Mouse (Mus musculus): ENCODE measurements around the gene Slc22a23. TPM values are rescaled to one million over a fixed set of nuclear protein-coding genes. Genes with fewer than 3 reads are reported as not detected.
A peak's percentile ranks its signal among the peaks of the same experiment; 100 is the strongest.

Slc22a23 gene
- polyA plus RNA-seq, 1 experiment from 2014 or later, result 12.8 TPM

DNA sequence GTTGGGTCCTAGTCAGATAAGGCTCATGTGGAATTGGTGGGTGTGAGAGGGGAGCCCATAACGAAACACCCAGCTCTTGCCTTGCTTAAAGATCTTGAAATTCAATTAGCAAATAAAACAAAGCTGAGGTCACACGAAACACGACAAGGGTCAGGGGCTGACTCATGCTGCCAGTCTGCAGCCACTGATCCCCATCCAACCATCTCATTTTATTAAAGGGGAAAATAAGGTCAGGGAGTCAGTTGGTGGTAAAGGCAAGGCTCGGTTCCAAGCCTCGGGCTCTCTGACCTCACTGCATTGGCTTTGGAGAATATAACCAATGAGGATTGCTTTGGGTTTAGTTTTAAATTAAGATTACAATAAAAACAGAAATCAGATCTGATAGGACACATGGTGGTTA, 110.5 kb downstream of the Slc22a23 start:
- H3K27ac ChIP-seq, result no peak overlapping the region
- H3K9me3 ChIP-seq, result no peaks in the 10 kb centered on the region
- H3K27me3 ChIP-seq, result no peaks in the 10 kb centered on the region
- H3K4me1 ChIP-seq (replicated peaks), result peaks cover 16% of the 10 kb centered on the region
- H3K4me3 ChIP-seq, result no peak overlapping the region
- WGBS, result 47% methylated on average over 5 of the region's 5 CpGs
- no peaks in the 10 kb centered on the region for H3K36me3 ChIP-seq
- no peak for ATAC-seq (ENCODE audit: low FRiP score)
- H3K9ac ChIP-seq, result no peak overlapping the region
- no peak overlapping the region for H3K4me2 ChIP-seq

DNA sequence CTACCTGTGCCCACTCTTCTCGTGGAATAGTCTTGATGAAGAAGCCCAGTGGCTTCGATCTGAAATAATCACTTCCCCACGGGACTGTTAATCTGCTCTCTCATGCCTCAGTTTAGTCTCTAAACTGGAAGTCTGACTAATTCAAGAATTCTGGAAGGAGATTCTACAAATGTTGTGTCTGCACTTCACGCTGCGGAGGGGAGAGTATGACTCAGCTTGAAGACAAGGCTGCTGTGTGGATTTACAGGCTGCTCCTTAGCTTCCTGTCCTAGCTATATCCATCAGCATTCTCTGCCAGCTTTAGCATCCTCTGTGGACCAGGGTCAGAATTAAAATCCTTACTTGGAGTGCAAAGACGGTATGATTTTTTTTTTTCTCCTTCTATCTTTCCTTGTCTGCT, 112.0 kb downstream of the Slc22a23 start:
- Histone ChIP-seq H3K9ac (no peak overlapping the region), H3K4me3 (no peak overlapping the region), H3K4me2 (no peak overlapping the region), H3K4me1 (replicated peaks) (peaks cover 6% of the 10 kb centered on the region), H3K27me3 (no peaks in the 10 kb centered on the region), H3K9me3 (no peaks in the 10 kb centered on the region), H3K27ac (no peak overlapping the region), H3K36me3 (no peaks in the 10 kb centered on the region)
- 81% methylated on average over 6 of the region's 6 CpGs for WGBS
- no peak for ATAC-seq (ENCODE audit: low FRiP score)

DNA sequence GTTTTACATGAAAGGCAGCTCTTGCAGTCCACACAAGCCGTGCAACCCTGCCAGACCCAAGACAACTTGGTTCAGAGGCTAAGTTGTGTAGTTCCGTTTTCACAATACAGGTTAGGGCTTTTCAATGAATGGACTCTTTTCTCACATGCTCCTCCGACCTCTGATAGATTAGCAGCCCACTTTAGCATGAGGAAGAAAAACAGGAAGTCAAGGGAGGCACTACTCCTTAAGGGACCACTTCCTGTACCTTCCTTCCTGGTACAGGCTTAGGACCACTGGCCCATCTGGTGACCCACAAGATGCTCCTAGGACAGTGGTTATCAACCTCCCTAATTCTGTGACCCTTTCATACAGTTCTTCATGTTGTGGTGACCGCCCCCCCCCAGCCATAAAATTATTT, 116.1 kb downstream of the Slc22a23 start:
- H3K4me2 ChIP-seq, result no peak overlapping the region
- no peaks in the 10 kb centered on the region for H3K36me3 ChIP-seq
- H3K9ac ChIP-seq, result no peak overlapping the region
- peaks cover 35% of the 10 kb centered on the region for H3K4me1 ChIP-seq (replicated peaks)
- H3K27ac ChIP-seq, result no peak overlapping the region
- no peaks in the 10 kb centered on the region for H3K27me3 ChIP-seq
- H3K9me3 ChIP-seq, result no peaks in the 10 kb centered on the region
- WGBS, result 79% methylated on average over 4 of the region's 4 CpGs
- ATAC-seq (ENCODE audit: low FRiP score), result no peak
- no peak overlapping the region for H3K4me3 ChIP-seq

- no peak overlapping the region; the same call in 1 of the 2 replicates for H3K27ac ChIP-seq
- H3K4me3 ChIP-seq, result no peak overlapping the region
- no peaks in the 10 kb centered on the region for H3K36me3 ChIP-seq
- peaks cover 42% of the 10 kb centered on the region for H3K4me1 ChIP-seq (replicated peaks)
- 32% methylated on average over 12 of the region's 12 CpGs for WGBS
- no peak overlapping the region for H3K4me2 ChIP-seq
- no peak for ATAC-seq (ENCODE audit: low FRiP score)
- 0 out of 2 replicates have a peak overlapping the region, but pooled peaks have one; percentile 11 for H3K9ac ChIP-seq
- no peaks in the 10 kb centered on the region for H3K9me3 ChIP-seq
- no peaks in the 10 kb centered on the region for H3K27me3 ChIP-seq
These were observed 117.0 kb downstream of the Slc22a23 start for GRCm38 (mm10) chr13:34227720-34228661.

GRCm38 (mm10) chr13:34226940-34227339, 118.0 kb downstream of the Slc22a23 start:
- ATAC-seq (ENCODE audit: low FRiP score), result no peak
- Histone ChIP-seq H3K27ac (no peak overlapping the region), H3K9me3 (no peaks in the 10 kb centered on the region), H3K36me3 (no peaks in the 10 kb centered on the region), H3K9ac (no peak overlapping the region), H3K4me1 (replicated peaks) (peaks cover 45% of the 10 kb centered on the region), H3K4me2 (no peak overlapping the region), H3K4me3 (no peak overlapping the region), H3K27me3 (no peaks in the 10 kb centered on the region)
- 9% methylated on average over 1 of the region's 1 CpGs for WGBS

DNA sequence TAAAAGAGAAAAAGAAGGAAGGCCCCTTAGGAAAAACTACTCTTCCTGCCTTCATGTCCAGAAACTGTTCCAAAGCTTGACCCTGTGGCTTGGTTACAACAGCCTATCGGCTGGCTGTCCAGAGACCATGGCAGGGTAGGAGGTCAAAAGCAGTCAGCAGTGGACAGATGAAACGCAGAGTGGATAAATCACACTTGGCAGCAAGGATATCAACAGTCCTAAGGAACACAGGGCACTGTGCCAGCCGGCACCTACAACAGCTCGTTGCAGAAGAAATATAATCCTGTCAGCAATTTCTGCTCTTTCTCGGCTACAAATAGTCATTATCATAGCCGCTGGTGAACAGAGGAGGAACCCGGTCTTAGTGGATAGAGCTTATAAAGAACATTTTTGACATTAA, 122.0 kb downstream of the Slc22a23 start:
- Histone ChIP-seq H3K4me1 (replicated peaks) (peaks cover 40% of the 10 kb centered on the region), H3K9me3 (no peaks in the 10 kb centered on the region), H3K4me2 (no peak overlapping the region), H3K27me3 (no peaks in the 10 kb centered on the region), H3K4me3 (no peak overlapping the region), H3K9ac (no peak overlapping the region), H3K36me3 (peaks cover 10% of the 10 kb centered on the region), H3K27ac (peak overlapping the region; percentile 71)
- WGBS, result 41% methylated on average over 7 of the region's 7 CpGs
- ATAC-seq (ENCODE audit: low FRiP score), result no peak

DNA sequence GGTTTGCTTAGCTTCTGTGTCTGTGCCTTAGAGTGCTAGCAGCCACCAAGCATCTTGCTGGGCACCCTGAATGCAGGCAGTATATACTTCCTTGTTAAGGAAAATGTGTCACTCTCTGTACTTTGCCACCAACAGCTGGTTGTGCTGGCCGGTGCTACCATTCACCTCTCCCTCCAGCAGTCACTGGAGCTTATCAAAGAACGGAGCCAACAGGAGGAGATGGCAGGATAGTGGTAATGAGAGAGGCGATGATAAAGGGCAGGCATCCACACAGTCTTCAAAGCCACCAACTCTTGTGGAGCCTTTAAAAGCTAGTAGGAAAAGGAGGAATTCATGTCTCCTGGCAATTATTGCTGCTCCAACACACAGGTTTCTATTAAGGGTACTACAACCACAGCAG, 125.3 kb downstream of the Slc22a23 start:
- peaks cover 17% of the 10 kb centered on the region for H3K4me1 ChIP-seq (replicated peaks)
- H3K36me3 ChIP-seq, result peaks cover 16% of the 10 kb centered on the region
- no peak overlapping the region for H3K27ac ChIP-seq
- no peak for ATAC-seq (ENCODE audit: low FRiP score)
- H3K9ac ChIP-seq, result no peak overlapping the region
- WGBS, result 84% methylated on average over 3 of the region's 3 CpGs
- H3K27me3 ChIP-seq, result no peaks in the 10 kb centered on the region
- no peak overlapping the region for H3K4me3 ChIP-seq
- H3K4me2 ChIP-seq, result no peak overlapping the region
- H3K9me3 ChIP-seq, result no peaks in the 10 kb centered on the region

DNA sequence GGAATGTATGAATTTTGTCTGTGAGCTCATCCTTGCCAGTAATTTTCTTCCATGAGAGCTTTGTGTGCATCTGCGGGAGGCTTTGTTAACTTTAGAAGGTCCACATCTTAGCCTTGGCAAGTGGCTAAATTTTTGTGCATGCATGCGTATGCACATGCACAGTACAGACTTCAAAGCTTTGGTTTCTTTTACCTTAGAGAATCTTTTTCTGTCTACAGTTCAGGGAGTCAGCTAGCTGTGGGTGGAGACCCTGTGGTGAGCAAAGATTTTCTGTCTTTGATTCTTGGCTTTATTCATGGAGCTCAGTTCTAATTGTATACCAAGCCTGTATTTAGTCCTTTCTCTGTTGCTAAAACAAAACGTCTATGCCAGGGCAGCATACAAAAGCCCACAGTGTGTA, 126.2 kb downstream of the Slc22a23 start:
- no peak overlapping the region for H3K9ac ChIP-seq
- WGBS, result 74% methylated on average over 3 of the region's 3 CpGs
- ATAC-seq (ENCODE audit: low FRiP score), result no peak
- no peak overlapping the region for H3K4me3 ChIP-seq
- no peak overlapping the region for H3K4me2 ChIP-seq
- peaks cover 16% of the 10 kb centered on the region for H3K36me3 ChIP-seq
- H3K4me1 ChIP-seq (replicated peaks), result peaks cover 9% of the 10 kb centered on the region
- no peaks in the 10 kb centered on the region for H3K9me3 ChIP-seq
- no peaks in the 10 kb centered on the region for H3K27me3 ChIP-seq
- H3K27ac ChIP-seq, result no peak overlapping the region

DNA sequence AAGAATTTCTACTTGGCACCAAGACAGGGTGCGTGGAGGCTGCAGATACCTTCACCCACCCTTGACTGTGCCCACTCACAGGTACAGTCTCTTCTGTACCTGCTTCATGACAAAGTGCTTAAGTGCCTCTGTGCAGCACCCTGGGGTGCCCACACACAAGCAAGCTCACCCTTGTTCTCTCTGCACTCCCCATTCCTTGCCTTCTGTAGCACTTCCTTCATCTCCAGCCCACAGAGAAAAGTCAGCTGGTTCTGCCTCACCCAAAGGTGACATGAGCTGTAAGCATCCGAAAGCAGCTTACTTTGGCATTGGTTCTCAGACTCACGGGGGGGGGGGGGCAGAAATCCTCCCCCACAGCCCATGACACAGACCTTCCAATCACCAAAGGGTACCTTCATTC, 130.1 kb downstream of the Slc22a23 start:
- no peaks in the 10 kb centered on the region for H3K27me3 ChIP-seq
- 94% methylated on average over 3 of the region's 3 CpGs for WGBS
- ATAC-seq (ENCODE audit: low FRiP score), result no peak
- no peak overlapping the region for H3K27ac ChIP-seq
- H3K9ac ChIP-seq, result no peak overlapping the region
- no peaks in the 10 kb centered on the region for H3K9me3 ChIP-seq
- peaks cover 24% of the 10 kb centered on the region for H3K36me3 ChIP-seq
- no peak overlapping the region for H3K4me3 ChIP-seq
- no peak overlapping the region for H3K4me2 ChIP-seq
- H3K4me1 ChIP-seq (replicated peaks), result no peaks in the 10 kb centered on the region

DNA sequence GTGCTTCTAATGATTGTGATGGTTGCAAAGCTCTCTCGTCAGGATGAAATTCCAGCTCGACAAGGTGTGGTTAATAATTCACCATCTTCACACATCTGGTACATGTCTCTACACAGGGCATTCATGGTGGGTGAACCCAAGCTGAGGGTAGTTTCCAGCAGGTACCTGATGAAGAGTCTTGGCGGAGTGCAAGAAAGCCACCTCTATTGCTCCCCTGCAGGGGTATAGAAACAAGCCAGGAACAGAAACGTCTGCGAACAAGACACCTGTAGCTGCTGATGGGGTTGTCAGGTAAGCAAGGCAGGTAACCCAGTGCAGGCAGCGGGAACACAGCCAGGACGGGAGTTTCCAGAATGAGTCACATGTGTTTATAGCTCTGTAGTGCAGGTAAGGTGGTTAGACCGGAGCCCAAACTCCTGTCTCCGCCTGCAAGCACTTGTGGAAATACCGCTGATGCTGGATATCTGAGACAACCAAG, 132.2 kb downstream of the Slc22a23 start:
- H3K9me3 ChIP-seq, result no peaks in the 10 kb centered on the region
- no peaks in the 10 kb centered on the region for H3K27me3 ChIP-seq
- WGBS, result 84% methylated on average over 10 of the region's 10 CpGs
- H3K4me3 ChIP-seq, result no peak overlapping the region
- H3K4me2 ChIP-seq, result no peak overlapping the region
- peaks cover 13% of the 10 kb centered on the region for H3K36me3 ChIP-seq
- H3K9ac ChIP-seq, result no peak overlapping the region
- ATAC-seq (ENCODE audit: low FRiP score), result no peak
- no peak overlapping the region for H3K27ac ChIP-seq
- no peaks in the 10 kb centered on the region for H3K4me1 ChIP-seq (replicated peaks)

- WGBS, result 76% methylated on average over 4 of the region's 4 CpGs
- ATAC-seq (ENCODE audit: low FRiP score), result no peak
These were observed 133.7 kb downstream of the Slc22a23 start for GRCm38 (mm10) chr13:34211261-34211775.

DNA sequence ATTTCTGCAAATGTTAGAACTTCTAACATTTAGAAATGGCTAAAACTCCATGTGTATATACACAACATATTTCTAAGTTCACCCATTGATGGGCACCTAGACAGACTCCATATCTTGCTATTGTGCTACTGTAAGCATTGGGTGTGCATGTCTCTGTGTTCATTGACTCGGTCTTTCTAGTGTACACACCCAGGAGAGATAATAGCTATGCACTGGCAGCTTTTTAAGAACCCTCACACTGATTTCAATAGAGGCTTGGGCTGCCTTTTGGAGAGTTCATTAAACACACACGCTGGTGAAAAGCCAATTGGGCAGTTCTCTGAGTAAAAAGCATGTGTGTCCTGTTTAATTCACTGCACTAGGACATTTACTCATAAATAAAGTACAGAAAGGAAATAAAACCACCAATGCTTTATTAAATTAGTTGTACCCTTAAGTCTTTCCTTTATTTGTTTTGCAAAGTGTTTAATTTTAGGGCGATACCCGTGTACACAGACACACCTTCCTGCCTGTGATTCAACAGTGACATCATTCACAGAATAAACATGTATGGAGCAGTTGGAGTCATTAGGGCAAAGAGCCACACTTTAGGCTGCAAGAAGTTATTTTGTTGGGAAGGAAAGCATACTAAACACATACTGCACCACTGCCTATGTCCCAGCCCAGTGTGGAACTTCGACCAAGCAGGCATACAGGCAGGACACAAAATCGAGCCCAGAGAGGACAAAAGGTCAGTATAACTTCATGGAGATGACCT, 137.1 kb downstream of the Slc22a23 start:
- ATAC-seq (ENCODE audit: low FRiP score), result no peak
- 75% methylated on average over 6 of the region's 6 CpGs for WGBS

More at GRCm38 (mm10) chr13:34211261-34211775, 133.7 kb downstream of the Slc22a23 start:
- Histone ChIP-seq H3K9me3 (no peaks in the 10 kb centered on the region), H3K27me3 (no peaks in the 10 kb centered on the region), H3K4me3 (no peak overlapping the region), H3K9ac (no peak overlapping the region), H3K27ac (no peak overlapping the region), H3K36me3 (peaks cover 8% of the 10 kb centered on the region), H3K4me1 (replicated peaks) (no peaks in the 10 kb centered on the region), H3K4me2 (no peak overlapping the region)

More for the DNA sequence above, 137.1 kb downstream of the Slc22a23 start:
- H3K9ac ChIP-seq, result no peak overlapping the region
- H3K36me3 ChIP-seq, result peaks cover 9% of the 10 kb centered on the region
- no peak overlapping the region for H3K4me2 ChIP-seq
- no peaks in the 10 kb centered on the region for H3K4me1 ChIP-seq (replicated peaks)
- H3K27ac ChIP-seq, result no peak overlapping the region
- no peaks in the 10 kb centered on the region for H3K27me3 ChIP-seq
- H3K4me3 ChIP-seq, result no peak overlapping the region
- H3K9me3 ChIP-seq, result no peaks in the 10 kb centered on the region
